Mouse (Mus musculus): ENCODE results near the gene Gas1. TPM values are rescaled to one million over a fixed set of nuclear protein-coding genes. Genes with fewer than 3 reads are reported as not detected.

The Gas1 gene
- polyA plus RNA-seq, 1 experiment = 2.5 TPM

DNA sequence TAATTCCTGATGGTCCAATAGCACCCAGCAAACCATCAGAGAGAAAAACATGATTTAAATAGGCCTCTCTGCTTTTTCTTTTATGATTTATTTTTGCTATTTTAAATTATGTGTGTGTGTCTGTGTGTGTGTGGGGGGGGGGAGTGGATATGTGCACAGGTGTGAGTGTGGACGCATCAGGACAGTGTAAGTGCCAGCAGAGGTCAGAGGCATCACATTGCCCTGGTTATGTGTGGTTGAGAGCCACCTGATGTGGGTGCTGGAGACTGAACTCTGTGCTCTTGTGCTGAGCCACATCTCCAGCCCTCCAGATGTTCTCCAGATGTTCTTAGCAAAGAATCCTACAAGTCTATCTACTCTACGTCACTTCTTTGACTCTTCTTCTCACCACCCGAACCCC lies 28.9 kb downstream of the Gas1 start:
- H3K36me3 ChIP-seq (ENCODE audit: control insufficient read depth, insufficient read depth, low read length) = no peaks in the 10 kb centered on the region
- no peak overlapping the region for H3K4me3 ChIP-seq (ENCODE audit: control insufficient read depth, low read depth, low read length)
- H3K27ac ChIP-seq (ENCODE audit: control insufficient read depth, insufficient read depth, low read depth, low read length) = no peak overlapping the region
- no peak for TF ChIP-seq POLR2A (IDR thresholded peaks at IDR 0.05; ENCODE audit: control insufficient read depth, low read depth, low read length)
- no peak for TF ChIP-seq CTCF (IDR thresholded peaks at IDR 0.05; ENCODE audit: control insufficient read depth, insufficient read depth, insufficient replicate concordance, low read depth, low read length)
- H3K27me3 ChIP-seq (ENCODE audit: control insufficient read depth, insufficient read depth, low read length) = no peaks in the 10 kb centered on the region
- peaks cover 6% of the 10 kb centered on the region for H3K4me1 ChIP-seq (ENCODE audit: control insufficient read depth, insufficient read depth, low read length)

DNA sequence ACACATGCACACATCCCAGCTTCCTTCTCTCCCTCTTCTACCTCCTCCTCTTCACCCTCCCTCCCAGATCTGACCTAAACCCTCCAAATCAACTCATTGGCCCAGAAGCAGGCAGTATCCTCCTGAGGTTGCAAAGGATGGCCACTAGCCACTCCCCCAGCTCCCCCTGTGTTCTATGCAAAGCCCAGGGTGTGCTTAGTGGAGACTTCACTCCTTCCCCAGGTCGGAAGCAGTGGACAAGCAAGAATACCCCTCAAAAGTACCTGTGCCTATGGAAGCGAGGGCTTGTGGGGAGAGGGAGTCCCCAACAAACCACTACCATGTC lies 29.3 kb downstream of the Gas1 start:
- Histone ChIP-seq H3K27me3 (ENCODE audit: control insufficient read depth, insufficient read depth, low read length) (no peaks in the 10 kb centered on the region), H3K36me3 (ENCODE audit: control insufficient read depth, insufficient read depth, low read length) (no peaks in the 10 kb centered on the region), H3K4me1 (ENCODE audit: control insufficient read depth, insufficient read depth, low read length) (peaks cover 6% of the 10 kb centered on the region), H3K4me3 (ENCODE audit: control insufficient read depth, low read depth, low read length) (no peak overlapping the region), H3K27ac (ENCODE audit: control insufficient read depth, insufficient read depth, low read depth, low read length) (no peak overlapping the region)
- TF ChIP-seq CTCF (IDR thresholded peaks at IDR 0.05; ENCODE audit: control insufficient read depth, insufficient read depth, insufficient replicate concordance, low read depth, low read length) (no peak), POLR2A (IDR thresholded peaks at IDR 0.05; ENCODE audit: control insufficient read depth, low read depth, low read length) (no peak)

DNA sequence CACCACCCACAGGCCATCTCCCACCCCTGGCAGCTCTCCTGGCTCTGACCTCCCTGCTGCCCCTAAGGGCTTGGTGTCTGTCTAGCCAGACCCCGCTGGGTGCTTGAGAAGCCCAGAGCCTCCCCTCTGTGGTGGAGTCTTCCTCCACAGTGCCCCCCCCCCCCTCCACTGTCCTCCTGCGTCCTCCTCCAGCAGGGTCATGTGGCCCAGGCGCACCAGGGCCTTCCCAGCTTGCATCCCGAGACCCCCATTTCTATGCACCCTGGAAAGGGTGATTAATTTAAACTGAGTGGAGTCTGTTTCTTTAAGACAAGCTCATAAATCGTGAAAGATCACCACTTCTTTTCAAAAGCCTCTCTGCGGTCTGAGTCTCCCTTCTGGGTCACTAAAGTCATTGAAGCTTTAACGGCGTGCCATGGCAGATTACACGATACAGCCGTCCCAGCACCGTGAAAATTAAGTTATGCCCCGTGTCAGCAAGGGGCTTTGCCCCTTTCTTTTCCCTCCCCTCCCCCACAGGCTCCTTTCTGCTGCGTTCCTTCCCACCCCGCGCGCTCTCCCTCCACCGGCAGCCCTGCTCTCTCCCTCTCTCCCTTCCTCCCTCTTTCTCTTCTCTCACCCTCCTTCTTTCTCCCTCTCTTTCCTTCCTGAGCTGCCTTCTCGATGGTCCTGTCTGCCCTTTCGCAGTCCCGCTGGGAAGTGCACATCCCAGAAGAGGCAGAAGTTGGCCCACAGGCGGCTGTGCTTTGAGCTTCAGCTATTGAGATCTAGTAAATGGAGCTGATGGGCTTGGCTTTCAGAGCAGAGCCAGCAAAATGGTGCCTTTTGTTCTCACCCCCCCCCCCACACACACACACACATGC lies 29.9 kb downstream of the Gas1 start:
- TF ChIP-seq POLR2A (IDR thresholded peaks at IDR 0.05; ENCODE audit: control insufficient read depth, low read depth, low read length) = no peak
- no peak for TF ChIP-seq CTCF (IDR thresholded peaks at IDR 0.05; ENCODE audit: control insufficient read depth, insufficient read depth, insufficient replicate concordance, low read depth, low read length)
- no peaks in the 10 kb centered on the region for H3K36me3 ChIP-seq (ENCODE audit: control insufficient read depth, insufficient read depth, low read length)
- peaks cover 6% of the 10 kb centered on the region for H3K4me1 ChIP-seq (ENCODE audit: control insufficient read depth, insufficient read depth, low read length)
- no peaks in the 10 kb centered on the region for H3K27me3 ChIP-seq (ENCODE audit: control insufficient read depth, insufficient read depth, low read length)
- no peak overlapping the region for H3K27ac ChIP-seq (ENCODE audit: control insufficient read depth, insufficient read depth, low read depth, low read length)
- H3K4me3 ChIP-seq (ENCODE audit: control insufficient read depth, low read depth, low read length) = no peak overlapping the region

DNA sequence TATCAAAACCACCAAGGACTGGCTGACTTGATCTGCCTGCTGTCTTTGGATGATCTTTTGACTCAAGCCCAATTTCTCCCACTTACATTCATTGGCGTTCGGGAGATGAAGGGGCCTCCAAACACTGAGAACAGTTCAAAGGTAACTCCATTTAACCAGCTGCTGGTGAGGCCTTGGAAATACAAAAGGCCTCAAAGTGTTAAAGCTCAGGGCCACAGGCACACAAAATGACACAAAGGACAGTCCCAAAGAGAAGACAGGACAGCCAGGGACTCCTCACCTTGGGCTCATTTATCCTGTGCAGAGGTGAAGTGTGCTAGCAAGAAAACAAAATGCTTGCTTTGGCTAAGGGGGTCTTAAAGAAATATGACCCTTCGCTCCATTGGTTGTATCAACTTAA lies 30.9 kb downstream of the Gas1 start:
- TF ChIP-seq CTCF (IDR thresholded peaks at IDR 0.05; ENCODE audit: control insufficient read depth, insufficient read depth, insufficient replicate concordance, low read depth, low read length) (no peak), POLR2A (IDR thresholded peaks at IDR 0.05; ENCODE audit: control insufficient read depth, low read depth, low read length) (no peak)
- no peak overlapping the region for H3K27ac ChIP-seq (ENCODE audit: control insufficient read depth, insufficient read depth, low read depth, low read length)
- peaks cover 6% of the 10 kb centered on the region for H3K4me1 ChIP-seq (ENCODE audit: control insufficient read depth, insufficient read depth, low read length)
- H3K36me3 ChIP-seq (ENCODE audit: control insufficient read depth, insufficient read depth, low read length) = no peaks in the 10 kb centered on the region
- H3K4me3 ChIP-seq (ENCODE audit: control insufficient read depth, low read depth, low read length) = no peak overlapping the region
- no peaks in the 10 kb centered on the region for H3K27me3 ChIP-seq (ENCODE audit: control insufficient read depth, insufficient read depth, low read length)

DNA sequence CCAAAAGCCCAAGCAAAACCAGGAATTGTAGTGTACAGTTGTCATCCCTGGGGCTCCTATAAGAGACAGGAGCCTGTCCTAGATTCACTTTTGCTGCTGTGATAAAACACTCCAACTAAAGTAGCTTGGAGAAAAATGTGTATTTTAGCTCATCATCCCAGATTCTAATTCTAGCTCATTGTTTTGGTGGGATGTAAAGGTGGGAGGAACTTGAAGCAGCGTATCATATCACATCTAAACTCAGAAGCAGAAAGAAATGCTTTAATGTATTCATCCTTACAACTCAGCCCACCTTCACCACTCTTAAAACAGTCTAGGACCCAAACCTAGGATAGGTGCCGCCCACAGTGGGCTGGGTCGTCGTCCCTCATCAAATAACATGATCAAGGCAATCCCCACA lies 40.2 kb downstream of the Gas1 start:
- no peaks in the 10 kb centered on the region for H3K27me3 ChIP-seq (ENCODE audit: control insufficient read depth, insufficient read depth, low read length)
- TF ChIP-seq CTCF (IDR thresholded peaks at IDR 0.05; ENCODE audit: control insufficient read depth, insufficient read depth, insufficient replicate concordance, low read depth, low read length) = no peak
- no peaks in the 10 kb centered on the region for H3K36me3 ChIP-seq (ENCODE audit: control insufficient read depth, insufficient read depth, low read length)
- H3K27ac ChIP-seq (ENCODE audit: control insufficient read depth, insufficient read depth, low read depth, low read length) = no peak overlapping the region
- H3K4me1 ChIP-seq (ENCODE audit: control insufficient read depth, insufficient read depth, low read length) = no peaks in the 10 kb centered on the region; the same call in 1 of the 2 replicates
- no peak overlapping the region for H3K4me3 ChIP-seq (ENCODE audit: control insufficient read depth, low read depth, low read length)

DNA sequence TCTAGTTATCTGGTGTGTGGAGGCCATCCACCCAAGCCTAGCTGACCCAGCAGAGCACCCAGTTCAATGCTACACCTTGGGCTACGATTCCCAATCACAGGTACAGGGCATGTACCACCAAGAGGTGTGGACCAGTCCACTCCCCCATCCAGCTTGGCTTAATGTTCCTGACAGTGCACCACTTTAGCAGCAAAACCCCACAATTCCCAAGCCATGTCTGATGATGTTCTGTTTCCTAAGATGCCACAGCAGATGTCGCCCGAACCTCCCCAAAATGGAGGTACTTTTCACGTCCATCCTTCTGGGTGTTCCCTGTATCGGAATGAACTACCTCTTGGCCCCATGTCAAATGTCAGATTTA lies 42.7 kb downstream of the Gas1 start:
- peaks cover 4% of the 10 kb centered on the region; the same call in 1 of the 2 replicates for H3K4me1 ChIP-seq (ENCODE audit: control insufficient read depth, insufficient read depth, low read length)
- H3K27me3 ChIP-seq (ENCODE audit: control insufficient read depth, insufficient read depth, low read length) = no peaks in the 10 kb centered on the region
- no peak overlapping the region for H3K27ac ChIP-seq (ENCODE audit: control insufficient read depth, insufficient read depth, low read depth, low read length)
- H3K4me3 ChIP-seq (ENCODE audit: control insufficient read depth, low read depth, low read length) = no peak overlapping the region
- no peak for TF ChIP-seq CTCF (IDR thresholded peaks at IDR 0.05; ENCODE audit: control insufficient read depth, insufficient read depth, insufficient replicate concordance, low read depth, low read length)
- TF ChIP-seq POLR2A (IDR thresholded peaks at IDR 0.05; ENCODE audit: control insufficient read depth, low read depth, low read length) = no peak
- no peaks in the 10 kb centered on the region for H3K36me3 ChIP-seq (ENCODE audit: control insufficient read depth, insufficient read depth, low read length)

DNA sequence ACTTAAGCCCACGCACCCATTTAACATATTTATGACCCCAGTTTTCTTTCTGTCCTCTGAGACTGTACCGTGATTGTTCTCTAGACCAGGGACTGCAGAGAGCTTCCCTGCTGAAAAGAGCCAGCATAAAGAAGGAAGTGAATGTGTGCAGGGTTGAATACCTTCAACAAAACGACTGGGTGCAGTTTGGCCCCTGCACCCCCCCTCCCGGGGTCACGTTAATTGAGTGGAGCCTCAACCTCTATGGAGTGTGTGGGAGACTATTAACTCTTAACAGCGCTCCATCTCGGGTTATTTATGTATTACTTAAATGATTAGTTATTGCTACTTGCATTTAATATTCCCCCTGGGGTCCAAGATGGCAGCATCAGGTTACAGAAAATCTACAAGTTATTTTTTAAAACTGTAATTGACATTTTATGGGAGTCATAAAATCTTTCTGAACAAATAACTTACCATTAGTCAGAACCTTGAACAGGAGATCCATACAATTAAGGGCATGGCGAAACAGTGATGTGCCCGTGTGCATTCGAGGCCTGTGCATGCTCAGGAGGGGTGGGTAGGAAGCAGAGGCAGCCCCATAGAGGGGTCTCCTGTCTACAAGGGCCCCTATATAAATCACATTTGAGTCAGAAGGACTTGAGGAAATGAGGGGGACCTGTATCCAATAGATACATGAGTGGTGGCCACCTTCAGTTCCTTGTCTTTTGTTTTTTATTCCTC lies 43.3 kb downstream of the Gas1 start:
- TF ChIP-seq POLR2A (IDR thresholded peaks at IDR 0.05; ENCODE audit: control insufficient read depth, low read depth, low read length) (no peak), CTCF (IDR thresholded peaks at IDR 0.05; ENCODE audit: control insufficient read depth, insufficient read depth, insufficient replicate concordance, low read depth, low read length) (no peak)
- Histone ChIP-seq H3K4me3 (ENCODE audit: control insufficient read depth, low read depth, low read length) (no peak overlapping the region), H3K4me1 (ENCODE audit: control insufficient read depth, insufficient read depth, low read length) (peaks cover 4% of the 10 kb centered on the region; the same call in 1 of the 2 replicates), H3K36me3 (ENCODE audit: control insufficient read depth, insufficient read depth, low read length) (no peaks in the 10 kb centered on the region), H3K27ac (ENCODE audit: control insufficient read depth, insufficient read depth, low read depth, low read length) (no peak overlapping the region), H3K27me3 (ENCODE audit: control insufficient read depth, insufficient read depth, low read length) (no peaks in the 10 kb centered on the region)
